Mouse (Mus musculus) megakaryocyte, embryonic 14.5 days (primary cell): ENCODE measurements around the gene Trp53rkb.

ENCODE experiments used
- FLI1 ChIP-seq: IDR thresholded peaks from 2 replicates; pipeline ENCODE4 v1.6.1; 2012; ENCODE audit warnings: low read length, inconsistent platforms, mixed read lengths
- GATA1 ChIP-seq: IDR thresholded peaks from 3 replicates; pipeline ENCODE4 v1.6.1; 2012; ENCODE audit warnings: mixed read lengths, low read length, inconsistent platforms, borderline replicate concordance

DNA sequence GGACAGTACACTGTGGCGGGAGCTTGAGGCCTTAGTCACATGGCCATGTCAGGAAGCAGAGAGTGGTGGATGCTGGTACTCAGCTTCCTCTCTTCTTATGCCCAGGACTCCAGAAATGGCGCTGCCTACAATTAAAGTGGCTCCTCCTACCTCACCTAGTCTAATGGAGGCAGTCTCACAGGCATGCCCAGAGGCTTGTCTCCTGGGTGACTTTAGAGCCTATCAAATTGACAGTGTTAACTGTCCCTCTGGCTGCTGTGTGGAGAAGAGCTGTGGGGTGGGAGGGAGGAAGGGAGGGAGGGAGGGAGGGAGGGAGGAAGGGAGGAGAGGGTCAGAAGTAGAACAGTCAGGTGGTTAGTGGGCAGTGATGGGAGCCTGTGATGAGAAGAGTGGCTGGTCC lies 28.5 kb downstream of the Trp53rkb start:
- TF ChIP-seq GATA1 (no peak), FLI1 (no peak)
